Mouse (Mus musculus) urinary bladder, adult 2 months (tissue): ENCODE results near the gene Ints7. TPM values are rescaled to one million over a fixed set of nuclear protein-coding genes. Genes with fewer than 3 reads are reported as not detected.

Experiments
- DNase-seq: peaks from one replicate; pipeline ENCODE4 v3.0.0; 2022; ENCODE audit warnings: low spot score
- polyA plus RNA-seq: library from polyadenylated mRNA; depleted of rRNA; stranded (reverse); fragments of >200 nt; gene quantifications from 2 replicates; pipeline ENCODE4 v1.2.3, GENCODE M21; 2012; rRNA removed

The Ints7 gene
- polyA plus RNA-seq, 1 experiment: 24.1 TPM

DNA sequence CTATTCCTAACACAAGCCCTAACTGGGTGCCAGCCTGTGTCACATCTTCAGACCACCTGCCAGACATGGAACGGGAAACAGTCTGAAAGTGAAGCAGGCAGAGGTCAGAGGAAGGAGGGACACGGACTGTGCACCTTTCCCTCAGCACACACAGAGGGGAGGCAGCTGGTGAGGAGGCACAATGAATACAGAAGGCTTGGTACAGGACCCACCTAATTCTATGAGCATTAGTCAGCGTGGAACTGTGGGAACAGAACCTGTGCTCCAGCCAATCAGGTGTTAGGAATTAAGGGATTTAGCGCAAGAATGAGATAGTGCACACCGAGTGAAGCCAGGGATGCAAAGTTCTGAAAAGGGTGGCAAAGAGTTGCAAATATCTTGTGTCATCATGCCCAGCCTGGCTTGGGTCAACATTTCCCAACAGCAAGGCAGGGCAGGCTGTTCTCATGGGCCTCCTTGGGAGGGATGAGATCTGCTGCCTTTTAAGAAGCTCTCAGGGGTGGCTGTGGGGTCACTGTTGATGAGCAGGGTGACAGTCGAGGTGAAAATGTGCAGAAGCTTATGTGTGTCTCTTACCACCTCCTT is 57.2 kb downstream of the Ints7 start:
- no peak for DNase-seq

GRCm38 (mm10) chr1:191634116-191634515 is 58.7 kb downstream of the Ints7 start:
- DNase-seq: no peak

GRCm38 (mm10) chr1:191638404-191638803 is 63.0 kb downstream of the Ints7 start:
- DNase-seq: no peak

DNA sequence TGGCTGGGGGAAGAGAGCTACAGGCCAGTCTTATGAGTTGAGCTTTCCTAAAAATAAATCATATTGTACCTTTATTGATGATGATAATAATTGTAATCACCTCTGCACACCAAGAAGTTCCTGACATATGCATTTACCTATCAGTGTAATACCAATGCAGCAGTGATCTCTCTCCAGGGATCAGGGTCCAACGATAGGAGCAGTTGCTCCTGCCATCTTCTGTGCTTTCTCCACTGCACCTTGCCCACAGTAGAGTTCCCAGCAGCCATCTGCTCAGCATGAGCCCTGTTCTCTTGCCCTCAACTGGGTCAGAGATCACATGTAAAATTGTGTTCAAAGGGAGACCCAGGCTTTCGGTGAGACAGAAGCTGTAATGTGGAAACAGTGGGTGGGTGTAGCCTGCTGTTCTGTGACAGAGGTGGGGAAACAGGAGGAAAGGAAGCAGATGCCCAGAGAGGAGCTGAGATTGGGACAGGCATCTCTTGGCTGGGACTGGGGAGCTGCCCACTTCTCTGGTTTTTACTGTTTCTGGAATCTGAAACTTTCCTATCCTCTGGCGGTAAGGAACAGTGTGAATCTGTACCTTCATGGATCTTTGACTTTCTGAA is 63.9 kb downstream of the Ints7 start:
- DNase-seq: no peak

- no peak for DNase-seq
Observed at GRCm38 (mm10) chr1:191640146-191640545, 64.7 kb downstream of the Ints7 start.

GRCm38 (mm10) chr1:191640848-191641247 is 65.4 kb downstream of the Ints7 start:
- DNase-seq: no peak

DNA sequence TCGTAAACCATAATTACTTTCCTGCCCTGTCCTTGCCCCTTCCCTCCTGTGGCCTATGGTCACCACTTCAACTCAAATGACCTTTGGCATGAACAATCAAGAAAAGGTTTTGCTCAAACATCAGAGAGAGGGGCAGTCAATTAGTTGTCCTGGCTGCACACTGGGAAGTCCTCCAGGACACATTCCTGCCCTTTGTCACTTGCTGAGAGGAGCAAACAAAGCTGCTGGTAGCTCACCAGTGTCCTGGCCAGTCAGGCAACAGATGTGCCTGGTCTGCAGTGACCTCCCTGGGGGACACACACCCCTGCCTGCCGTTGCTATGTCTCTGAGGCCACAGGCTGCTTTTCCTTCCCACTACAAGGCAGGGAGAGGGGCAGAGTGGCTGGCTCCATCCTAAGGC is 66.0 kb downstream of the Ints7 start:
- no peak for DNase-seq

DNA sequence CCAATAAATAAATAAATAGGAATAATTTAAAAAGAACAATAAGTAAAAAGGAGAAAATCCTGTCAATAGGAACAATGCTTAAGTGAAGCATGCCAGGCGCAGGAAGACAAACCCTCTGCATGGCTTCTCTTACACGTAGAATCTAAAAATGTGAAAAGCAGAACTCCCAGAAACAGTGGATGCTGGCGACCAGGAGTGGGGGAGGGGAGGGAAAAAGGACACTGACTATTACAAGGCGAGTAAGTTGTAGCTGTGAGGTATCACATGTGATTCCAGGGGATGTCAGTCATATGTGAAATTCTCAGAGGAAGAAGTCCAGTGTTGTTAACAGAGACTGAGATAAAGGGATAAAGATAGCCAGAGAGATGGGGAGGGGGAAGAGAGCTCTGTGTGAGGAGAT is 67.5 kb downstream of the Ints7 start:
- no peak for DNase-seq

GRCm38 (mm10) chr1:191645921-191646320 is 70.5 kb downstream of the Ints7 start:
- no peak for DNase-seq

GRCm38 (mm10) chr1:191647590-191647989 is 72.2 kb downstream of the Ints7 start:
- DNase-seq: no peak

DNA sequence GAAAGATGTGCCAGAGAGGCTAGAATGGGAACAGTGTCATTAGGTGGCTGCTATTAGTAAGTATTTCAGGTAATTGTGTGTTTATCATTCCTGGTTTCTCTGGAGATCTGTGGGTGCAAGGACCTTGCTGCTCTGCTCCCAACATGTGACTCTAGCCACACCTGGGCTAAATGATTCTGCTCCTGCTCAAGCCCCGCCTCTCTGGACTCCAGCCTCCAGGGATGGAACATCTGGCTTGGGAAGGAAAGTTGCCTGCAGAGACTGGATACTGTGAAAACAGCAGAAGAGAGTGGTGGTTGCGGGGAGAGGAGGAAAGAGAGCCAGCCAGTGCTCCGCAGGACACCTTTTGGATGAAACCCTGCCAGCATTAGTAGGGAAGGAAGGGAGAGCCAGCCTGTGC is 84.0 kb downstream of the Ints7 start:
- DNase-seq: no peak

- no peak for DNase-seq
Observed at GRCm38 (mm10) chr1:191661019-191661796, 85.8 kb downstream of the Ints7 start.

DNA sequence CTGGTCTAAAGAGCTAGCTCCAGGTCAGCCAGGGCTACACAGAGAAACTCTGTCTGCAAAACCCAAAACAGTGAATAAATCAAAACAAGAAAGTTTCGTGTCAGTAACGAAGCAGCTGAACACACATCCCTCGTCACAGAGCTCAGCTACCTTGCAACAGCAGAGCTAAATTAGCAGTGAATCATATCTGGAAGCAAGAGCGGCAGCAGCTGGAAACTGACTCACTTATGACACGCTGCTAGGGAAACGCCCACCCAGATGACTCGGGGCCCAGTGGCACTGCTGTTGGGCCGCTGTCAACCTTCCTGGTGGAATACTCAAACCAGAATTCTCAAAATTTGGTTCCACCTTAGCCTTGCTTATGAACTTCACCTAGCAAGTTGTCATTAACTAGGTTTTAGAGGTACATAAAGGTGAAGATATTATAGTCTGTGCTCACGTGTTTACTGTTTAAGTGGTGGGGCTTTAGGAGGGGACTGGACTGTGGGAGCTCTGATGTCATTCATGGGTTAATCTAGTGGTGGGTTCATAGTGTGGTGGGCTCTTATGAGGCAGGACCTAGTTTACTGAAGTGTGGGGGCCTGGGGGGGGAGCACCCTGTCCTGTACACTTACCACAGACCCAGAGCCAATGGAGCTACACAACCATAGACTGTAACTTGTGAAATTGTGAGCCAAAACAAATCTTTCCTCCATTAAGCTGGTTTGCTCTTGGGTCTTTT is 86.9 kb downstream of the Ints7 start:
- DNase-seq: no peak

GRCm38 (mm10) chr1:191662899-191663500 is 87.6 kb downstream of the Ints7 start:
- DNase-seq: no peak

DNA sequence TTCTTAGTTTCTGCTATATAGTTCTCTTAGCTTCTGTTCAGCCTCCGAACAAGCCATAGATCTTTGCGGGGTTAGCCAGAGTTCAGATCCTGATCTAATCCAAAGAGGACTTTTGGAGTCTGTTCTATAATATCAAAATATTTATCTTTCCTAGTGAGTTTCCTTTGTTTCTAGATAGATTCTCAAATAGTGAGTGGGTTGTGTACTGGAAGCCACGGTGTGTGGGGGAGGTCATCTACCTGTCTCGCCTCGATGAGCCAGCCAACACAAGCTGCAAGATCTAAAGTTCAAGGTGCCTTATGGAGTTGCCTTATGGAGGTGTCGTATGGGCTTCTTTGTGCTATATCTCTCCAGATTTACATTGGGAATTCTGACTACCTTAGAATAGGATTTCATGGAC is 88.2 kb downstream of the Ints7 start:
- DNase-seq: no peak

- DNase-seq: no peak
Observed at GRCm38 (mm10) chr1:191666351-191666750, 90.9 kb downstream of the Ints7 start.

DNA sequence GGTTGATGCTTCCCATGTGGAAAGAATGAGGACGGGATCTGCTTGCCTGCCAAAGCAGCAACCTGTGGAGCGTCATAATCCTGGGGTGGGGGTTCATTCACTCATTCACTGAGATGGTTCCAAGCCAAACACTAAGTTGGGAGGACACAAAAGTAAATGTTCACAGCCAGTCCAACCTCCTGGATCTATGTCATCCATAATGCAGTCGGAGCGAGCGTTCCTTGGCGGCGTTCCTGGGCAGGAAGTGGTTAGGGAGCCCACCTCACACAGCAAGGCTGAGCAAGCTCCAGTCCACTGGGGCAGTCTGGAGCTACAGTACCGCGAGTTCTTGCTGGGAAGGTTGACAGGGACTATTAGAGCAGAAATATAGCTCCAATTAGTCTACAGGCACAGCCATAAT is 92.6 kb downstream of the Ints7 start:
- DNase-seq: no peak

Other genes starting within 250 kb of the Ints7 start
- gene Tmem206, start 249.7 kb upstream of the Ints7 start, polyA plus RNA-seq: 7.5 TPM in 2 replicates
- 71.1 and 76.4 TPM in 2 replicates for gene Ppp2r5a, start 172.4 kb upstream of the Ints7 start, polyA plus RNA-seq
- 0.72 and 1.0 TPM in 2 replicates for gene Dtl, start 92 bp upstream of the Ints7 start, polyA plus RNA-seq
- gene Lpgat1, start 142.2 kb downstream of the Ints7 start, polyA plus RNA-seq: 30.0 and 33.1 TPM in 2 replicates
- gene Nek2, start 245.8 kb downstream of the Ints7 start, polyA plus RNA-seq: 0.81 and 1.1 TPM in 2 replicates